Mouse (Mus musculus) limb, embryonic 11.5 days (tissue): ENCODE data around the gene Vamp1. TPM values are rescaled to one million over a fixed set of nuclear protein-coding genes. Genes with fewer than 3 reads are reported as not detected.

Experiments
- ATAC-seq: fragments of 200-750 bp; cut with Nextera tagmentation; 2 replicates; pipeline ENCODE4 v1.8.0; 2017; ENCODE audit warnings: low read depth; ENCODE audit not compliant: insufficient number of reproducible peaks, low FRiP score, low TSS enrichment
- DNase-seq: peaks from one replicate; pipeline ENCODE4 v3.0.0-alpha.2; 2015; ENCODE audit warnings: low spot score
- H3K27ac ChIP-seq: fragments of 300-500 bp; sonication (generic); replicated peaks from 2 replicates; pipeline ENCODE4 v1.5.1; 2014; ENCODE audit warnings: low read depth, mild to moderate bottlenecking, low read length
- H3K27me3 ChIP-seq: fragments of 300-500 bp; sonication (generic); 2 replicates; pipeline ENCODE4 v1.6.1; 2014; ENCODE audit warnings: mild to moderate bottlenecking, low read length, mixed read lengths; ENCODE audit not compliant: control insufficient read depth, insufficient read depth
- H3K36me3 ChIP-seq: fragments of 300-500 bp; sonication (generic); 2 replicates; pipeline ENCODE4 v1.6.1; 2014; ENCODE audit warnings: mild to moderate bottlenecking, low read length, moderate library complexity, mixed read lengths; ENCODE audit not compliant: control insufficient read depth, insufficient read depth
- H3K4me1 ChIP-seq: fragments of 300-500 bp; sonication (generic); 2 replicates; pipeline ENCODE4 v1.6.1; 2014; ENCODE audit warnings: low read length, mixed read lengths; ENCODE audit not compliant: control insufficient read depth, insufficient read depth
- H3K4me2 ChIP-seq: fragments of 300-500 bp; sonication (generic); 2 replicates; pipeline ENCODE4 v1.6.1; 2014; ENCODE audit warnings: low read depth, mild to moderate bottlenecking, moderate library complexity; ENCODE audit not compliant: severe bottlenecking
- H3K4me3 ChIP-seq: fragments of 300-500 bp; sonication (generic); 2 replicates; pipeline ENCODE4 v1.5.1; 2014; ENCODE audit warnings: low read depth, low read length
- H3K9ac ChIP-seq: fragments of 300-500 bp; sonication (generic); 2 replicates; pipeline ENCODE4 v1.6.1; 2014; ENCODE audit warnings: mild to moderate bottlenecking, low read length
- H3K9me3 ChIP-seq: fragments of 300-500 bp; sonication (generic); 2 replicates; pipeline ENCODE4 v1.6.1; 2016; ENCODE audit warnings: low read length; ENCODE audit not compliant: control insufficient read depth
- WGBS: fragments of 180-500 bp; shearing (Covaris S2); extraction: QIAGEN DNeasy Blood & Tissue Kit; methylation state at CpG from one replicate; pipeline ENCODE4 v1.1.7; 2014; 5-methylcytosine and 5-hydroxymethylcytosine counted together
- microRNA-seq: library from miRNA; unstranded; fragments of <30 nt; microRNA quantifications from one replicate; pipeline ENCODE4, GENCODE M21; 2016
- polyA plus RNA-seq: library from polyadenylated mRNA; unstranded; fragments of >200 nt; fragmentation: Nextera tagmentation; extraction: Ambion mirVana; gene quantifications from 2 replicates; pipeline ENCODE4 v1.2.1, GENCODE M21; 2014

Gene Vamp1
- polyA plus RNA-seq, 1 experiment from 2014 or later = 2.3 TPM

DNA sequence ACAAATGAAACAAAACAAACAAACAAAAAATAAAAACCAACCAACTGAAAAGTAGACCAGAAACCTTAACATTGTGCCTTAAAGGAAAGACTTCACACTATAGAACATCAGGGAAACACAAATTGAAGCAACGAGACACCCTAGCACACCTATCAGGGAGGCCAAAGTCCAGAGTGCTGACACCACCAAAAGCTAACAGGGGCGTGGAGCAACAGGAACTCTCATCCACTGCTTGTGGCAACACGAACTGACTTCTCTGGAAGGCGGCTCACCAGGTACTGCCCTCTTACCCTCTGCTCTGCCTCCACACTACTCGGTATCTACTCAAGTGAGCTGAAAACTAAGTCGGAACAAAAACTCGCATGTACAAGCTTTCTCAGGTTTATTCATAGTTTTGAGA is 76.9 kb downstream of the Vamp1 start:
- H3K4me2 ChIP-seq = no peak overlapping the region
- no peaks in the 10 kb centered on the region for H3K4me1 ChIP-seq
- DNase-seq (no peak), ATAC-seq (no peak)
- H3K4me3 ChIP-seq = no peak overlapping the region
- H3K9ac ChIP-seq = no peak overlapping the region
- no peaks in the 10 kb centered on the region for H3K36me3 ChIP-seq
- H3K27me3 ChIP-seq = no peaks in the 10 kb centered on the region
- H3K9me3 ChIP-seq = no peaks in the 10 kb centered on the region
- WGBS = 92% methylated on average over 7 of the region's 7 CpGs
- H3K27ac ChIP-seq = no peak overlapping the region

- ATAC-seq (no peak), DNase-seq (no peak)
- no peak overlapping the region for H3K9ac ChIP-seq
- WGBS = 86% methylated on average over 4 of the region's 4 CpGs
- H3K4me1 ChIP-seq = no peaks in the 10 kb centered on the region
- no peaks in the 10 kb centered on the region for H3K9me3 ChIP-seq
- no peak overlapping the region for H3K4me2 ChIP-seq
- H3K27me3 ChIP-seq = no peaks in the 10 kb centered on the region
- no peak overlapping the region for H3K4me3 ChIP-seq
- no peak overlapping the region for H3K27ac ChIP-seq
- no peaks in the 10 kb centered on the region for H3K36me3 ChIP-seq
Observed at GRCm38 (mm10) chr6:125294049-125294448, 78.7 kb downstream of the Vamp1 start.

Small RNAs within 50 kb of the gene (microRNA-seq; reads per million reads assigned to microRNA genes)
- 0.92 reads per million for gene Mir3098
- gene Mir8113 = not detected

Other genes with a start within 250 kb of the Vamp1 start
- gene Pianp, start 218.9 kb upstream of the Vamp1 start, polyA plus RNA-seq = 2.2 and 2.4 TPM in 2 replicates
- 11.0 and 12.9 TPM in 2 replicates for gene Zfp384, start 206.4 kb upstream of the Vamp1 start, polyA plus RNA-seq
- gene Ing4, start 175.8 kb upstream of the Vamp1 start, polyA plus RNA-seq = 128 and 134 TPM in 2 replicates
- gene Acrbp, start 165.9 kb upstream of the Vamp1 start, polyA plus RNA-seq = 13.3 and 16.1 TPM in 2 replicates
- gene Lpar5, start 147.6 kb upstream of the Vamp1 start, polyA plus RNA-seq = 0.32 TPM in 1 of 2 replicates, not detected in the other
- 110 and 117 TPM in 2 replicates for gene Chd4, start 119.6 kb upstream of the Vamp1 start, polyA plus RNA-seq
- gene Nop2, start 83.6 kb upstream of the Vamp1 start, polyA plus RNA-seq = 71.4 and 76.3 TPM in 2 replicates
- gene Iffo1, start 70.3 kb upstream of the Vamp1 start, polyA plus RNA-seq = 12.7 and 14.5 TPM in 2 replicates
- gene Gapdh, start 49.1 kb upstream of the Vamp1 start, polyA plus RNA-seq = 2,642 and 2,787 TPM in 2 replicates
- gene Ncapd2, start 23.9 kb upstream of the Vamp1 start, polyA plus RNA-seq = 181 and 182 TPM in 2 replicates
- gene Mrpl51, start 23.8 kb upstream of the Vamp1 start, polyA plus RNA-seq = 216 and 218 TPM in 2 replicates
- gene Tapbpl, start 16.3 kb downstream of the Vamp1 start, polyA plus RNA-seq = 0.82 and 0.87 TPM in 2 replicates
- gene Cd27, start 21.5 kb downstream of the Vamp1 start, polyA plus RNA-seq = 0.89 and 1.4 TPM in 2 replicates
- gene Tuba3a, start 70.5 kb downstream of the Vamp1 start, polyA plus RNA-seq = 0.35 TPM in 1 of 2 replicates, not detected in the other
- 34.5 and 36.6 TPM in 2 replicates for gene Ltbr, start 98.3 kb downstream of the Vamp1 start, polyA plus RNA-seq
- gene Scnn1a, start 105.1 kb downstream of the Vamp1 start, polyA plus RNA-seq = 1.2 and 1.3 TPM in 2 replicates
- 45.4 and 46.6 TPM in 2 replicates for gene Tnfrsf1a, start 133.8 kb downstream of the Vamp1 start, polyA plus RNA-seq
- gene Plekhg6, start 165.2 kb downstream of the Vamp1 start, polyA plus RNA-seq = 0.13 and 0.27 TPM in 2 replicates